Mouse (Mus musculus) B cell, adult 2 months (primary cell): ENCODE results near the gene Bckdha.

Experiments used
- DNase-seq, 2 experiments: peaks; one replicate each; pipeline ENCODE4 v3.0.0; 2022

Bckdha gene

GRCm38 (mm10) chr7:25681341-25682231 is 22.8 kb upstream of the Bckdha start:
- DNase-seq = peak; percentile 49 to 50

- DNase-seq = peak; percentile 99
Observed at GRCm38 (mm10) chr7:25680514-25681258, 21.9 kb upstream of the Bckdha start, which contains the start of gene B9d2. B9d2 (plus strand) TSS chr7:25680780.

DNA sequence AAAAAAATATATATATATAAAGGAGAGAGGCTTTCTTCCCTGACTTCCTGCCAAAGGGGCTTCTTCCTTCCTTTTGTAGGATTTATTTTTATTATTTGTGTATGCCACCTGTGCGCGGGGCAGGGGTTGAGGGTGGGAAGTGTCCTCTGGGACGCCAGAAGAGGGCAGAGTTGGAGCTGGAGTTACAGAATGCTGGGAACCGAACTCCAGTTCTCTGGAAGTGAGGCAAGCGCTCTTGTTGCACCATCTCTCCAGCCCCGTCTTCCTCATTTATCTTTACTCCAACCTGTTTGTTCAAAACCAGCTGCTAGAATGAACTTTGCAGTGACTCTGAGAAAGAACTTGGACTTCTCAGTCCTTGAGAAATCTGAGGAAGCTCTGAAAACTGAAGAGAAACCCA is 21.2 kb upstream of the Bckdha start:
- no peak for DNase-seq

DNA sequence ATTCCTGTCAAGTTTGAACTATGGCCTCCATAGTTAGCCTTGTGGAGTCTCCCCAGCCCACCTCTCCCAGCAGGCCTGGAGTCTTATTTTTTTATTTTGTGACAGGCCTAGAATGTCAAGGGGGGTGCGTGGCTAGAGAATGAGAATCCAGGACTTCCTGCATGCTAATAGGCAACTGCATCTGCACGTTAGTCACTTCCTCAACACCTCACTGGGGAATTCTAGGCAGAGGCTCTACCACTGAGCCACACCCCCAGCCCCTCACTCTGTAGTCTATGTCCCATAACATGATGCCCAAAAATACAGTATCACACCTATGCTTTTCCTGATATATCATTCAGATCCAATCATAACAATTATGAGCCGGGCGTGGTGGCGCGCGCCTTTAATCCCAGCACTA is 18.2 kb upstream of the Bckdha start:
- no peak for DNase-seq

DNA sequence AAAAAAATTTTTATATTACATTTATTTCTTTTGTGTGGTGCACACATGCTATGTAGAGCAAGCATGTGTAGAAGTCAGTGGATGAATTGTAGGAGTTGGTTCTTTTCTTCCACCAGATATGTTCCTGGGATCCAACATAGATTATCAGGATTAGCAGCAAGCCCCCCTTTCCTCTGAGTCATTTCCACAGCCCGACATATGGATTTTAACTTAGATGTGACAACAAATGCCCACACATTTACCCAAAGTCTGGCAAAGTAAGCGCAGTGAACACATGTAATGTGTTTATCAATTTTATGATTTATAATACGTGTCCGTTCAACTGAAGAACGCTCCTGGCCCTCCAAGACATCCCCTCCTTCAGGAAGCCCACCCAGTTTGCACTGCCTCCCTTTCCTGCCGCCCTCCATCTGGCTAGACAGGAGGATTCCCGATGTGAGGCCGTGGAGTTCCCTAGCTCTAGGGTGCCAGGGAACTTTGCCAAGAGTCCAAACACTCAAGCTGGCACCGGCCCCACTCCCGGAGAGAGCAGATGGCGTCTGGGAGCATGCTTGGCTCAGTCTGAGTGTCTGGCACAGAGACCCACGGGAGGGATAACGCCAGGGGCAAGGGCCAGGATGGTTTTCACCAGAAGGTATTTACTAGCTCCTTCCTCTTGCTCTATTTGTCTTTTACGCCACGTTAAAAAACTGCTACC is 17.5 kb upstream of the Bckdha start:
- no peak for DNase-seq

GRCm38 (mm10) chr7:25675405-25675804 is 16.6 kb upstream of the Bckdha start:
- DNase-seq = no peak

GRCm38 (mm10) chr7:25674719-25675300 is 16.0 kb upstream of the Bckdha start, which contains the start of gene Tmem91:
Tmem91 (minus strand) TSS chr7:25675166.
- peak; percentile 14 to 25 for DNase-seq

GRCm38 (mm10) chr7:25674297-25674696 is 15.5 kb upstream of the Bckdha start:
- no peak for DNase-seq

DNA sequence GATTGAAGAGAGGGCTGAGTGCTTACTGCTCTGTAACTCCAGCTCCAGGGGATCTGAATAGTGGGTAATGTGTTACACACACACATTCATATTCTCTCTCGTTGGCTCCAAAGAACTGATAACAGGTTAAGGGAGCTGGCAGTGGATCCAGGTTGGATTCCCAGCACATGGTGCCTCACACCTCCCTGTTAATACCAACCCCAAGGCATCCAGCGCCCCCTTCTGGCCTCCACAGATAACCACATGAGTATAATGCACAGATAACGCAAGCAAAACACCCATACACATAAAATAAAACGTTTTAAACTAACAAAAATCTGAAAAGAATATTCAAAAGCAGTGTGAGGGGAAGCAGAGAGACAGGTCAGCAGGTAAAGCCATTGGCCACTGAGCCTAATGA is 13.7 kb upstream of the Bckdha start:
- DNase-seq = no peak

DNA sequence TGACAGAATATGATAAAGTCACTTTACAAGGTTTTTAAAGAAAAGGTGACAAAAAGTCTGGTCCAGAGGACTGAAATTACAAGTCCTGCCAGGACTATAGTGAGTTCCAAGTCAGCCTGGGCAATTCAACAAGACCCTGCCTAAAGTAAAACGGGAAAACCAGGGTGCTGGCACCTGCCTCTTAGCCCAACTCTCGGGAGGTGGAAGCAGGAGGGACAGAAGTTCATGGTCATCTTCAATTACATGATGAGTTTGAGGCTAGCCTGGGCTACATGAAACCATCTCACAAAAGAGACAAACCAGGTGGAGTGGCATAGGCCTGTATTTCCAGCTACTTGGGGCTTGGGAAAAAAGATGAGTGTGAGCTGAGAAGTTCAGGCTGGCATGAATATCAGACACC is 12.9 kb upstream of the Bckdha start:
- no peak for DNase-seq

GRCm38 (mm10) chr7:25670096-25670495 is 11.3 kb upstream of the Bckdha start:
- no peak for DNase-seq

GRCm38 (mm10) chr7:25669631-25670030 is 10.8 kb upstream of the Bckdha start:
- DNase-seq = no peak

- no peak for DNase-seq
Observed at GRCm38 (mm10) chr7:25669158-25669557, 10.4 kb upstream of the Bckdha start.

DNA sequence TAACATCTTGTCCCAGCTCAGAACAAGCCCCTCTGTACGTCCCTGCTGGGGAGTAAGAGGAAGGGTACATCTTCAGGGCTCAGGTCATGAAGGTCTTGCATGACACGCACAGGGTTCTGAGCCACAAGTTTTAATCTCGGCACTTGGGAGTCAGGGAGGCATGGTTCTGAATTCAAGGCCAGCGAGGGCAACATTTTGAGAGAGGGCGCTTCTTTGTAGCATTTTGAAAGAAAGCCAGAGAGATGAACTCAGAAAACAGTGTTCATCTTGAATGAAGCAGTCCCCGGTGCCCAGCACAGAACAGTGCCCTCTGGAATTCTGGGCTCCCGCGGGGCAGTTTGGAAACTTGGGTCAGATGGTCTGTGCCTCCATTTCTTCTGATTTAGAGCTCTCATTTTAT is 7.6 kb upstream of the Bckdha start:
- no peak for DNase-seq

DNA sequence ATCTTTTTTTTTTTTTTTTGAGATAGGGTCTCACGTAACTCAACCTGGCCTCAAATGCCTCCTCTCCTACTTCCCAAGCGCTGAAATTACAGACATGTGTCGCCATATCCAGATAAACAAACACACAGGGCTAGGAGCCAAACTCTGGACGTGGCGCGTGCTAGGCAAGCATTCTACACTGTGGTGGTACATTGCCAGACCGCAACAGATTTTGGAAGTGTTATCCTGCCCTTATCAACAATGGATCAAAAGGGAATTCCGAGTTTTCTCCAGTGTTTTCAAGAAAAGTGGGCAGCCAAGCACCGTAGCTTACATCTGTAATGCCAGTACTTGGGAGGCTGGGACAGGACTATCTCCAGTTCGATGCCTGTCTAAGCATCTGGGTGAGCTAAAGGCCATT is 996 bp downstream of the Bckdha start:
- DNase-seq = no peak

DNA sequence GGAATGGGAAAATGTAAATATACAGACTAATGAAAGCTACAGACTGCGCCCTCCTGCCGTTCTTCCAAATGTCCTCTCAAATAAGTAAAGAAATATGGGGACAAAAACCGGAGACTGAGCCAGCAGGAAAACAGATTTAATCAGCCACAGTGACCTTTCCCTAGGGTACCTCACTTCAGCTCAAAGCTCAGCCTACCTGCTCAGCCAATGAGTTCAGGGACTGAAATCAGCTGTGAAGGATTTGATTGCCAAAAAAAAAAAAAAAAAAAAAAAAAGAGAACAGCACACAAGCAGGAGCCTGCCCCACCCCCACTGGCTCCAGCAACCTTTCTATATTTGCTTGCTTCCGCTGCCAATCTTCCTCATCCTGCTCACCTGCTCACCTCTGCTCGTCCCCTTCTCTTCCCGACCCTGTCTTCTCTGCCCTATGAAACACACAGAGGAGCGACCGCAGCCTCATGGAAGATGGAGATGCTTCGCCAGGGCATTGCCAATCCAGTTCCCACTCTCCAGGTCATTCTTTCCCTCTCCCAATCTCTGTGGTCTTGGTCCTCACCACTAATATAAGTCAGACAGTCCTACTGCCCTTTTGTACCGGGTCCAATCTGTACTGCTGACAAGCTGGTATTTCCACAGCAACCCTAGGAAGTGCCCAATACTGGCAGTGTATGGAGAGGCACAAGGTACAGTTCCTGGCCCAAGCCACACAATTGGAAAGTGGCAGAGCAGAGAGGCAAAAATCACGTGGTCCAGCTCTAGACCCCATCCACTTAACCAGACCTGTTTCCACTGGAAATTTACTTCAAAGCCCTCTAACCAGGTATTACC is 3.0 kb downstream of the Bckdha start:
- DNase-seq = no peak

DNA sequence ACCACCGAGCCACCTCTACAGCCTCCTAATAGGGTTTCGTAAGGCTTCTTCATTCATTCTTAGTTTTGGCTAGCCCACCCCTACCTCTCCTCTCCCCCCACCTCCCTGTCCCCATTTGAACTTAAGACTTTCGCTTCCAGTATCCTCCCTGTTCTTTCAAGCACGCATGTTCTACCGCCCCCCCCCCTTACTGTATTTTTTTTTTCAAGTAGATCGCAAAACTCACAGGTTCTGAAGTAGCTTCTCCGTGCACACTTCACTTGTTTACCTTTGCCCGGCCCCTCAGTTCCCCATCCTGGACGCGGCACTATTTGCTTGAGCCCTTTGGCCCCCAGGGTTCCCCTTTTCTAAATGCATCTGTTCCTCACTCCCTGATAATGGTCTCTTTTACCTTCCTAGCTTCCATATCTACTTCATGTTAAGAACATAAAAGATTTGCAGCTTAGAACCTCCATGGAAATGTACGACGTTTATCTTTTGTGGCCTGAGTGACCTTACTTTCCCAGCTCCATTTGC is 6.5 kb downstream of the Bckdha start:
- DNase-seq = peak; percentile 53 to 64

GRCm38 (mm10) chr7:25651281-25651680 is 7.5 kb downstream of the Bckdha start:
- peak; percentile 71 to 76 for DNase-seq

DNA sequence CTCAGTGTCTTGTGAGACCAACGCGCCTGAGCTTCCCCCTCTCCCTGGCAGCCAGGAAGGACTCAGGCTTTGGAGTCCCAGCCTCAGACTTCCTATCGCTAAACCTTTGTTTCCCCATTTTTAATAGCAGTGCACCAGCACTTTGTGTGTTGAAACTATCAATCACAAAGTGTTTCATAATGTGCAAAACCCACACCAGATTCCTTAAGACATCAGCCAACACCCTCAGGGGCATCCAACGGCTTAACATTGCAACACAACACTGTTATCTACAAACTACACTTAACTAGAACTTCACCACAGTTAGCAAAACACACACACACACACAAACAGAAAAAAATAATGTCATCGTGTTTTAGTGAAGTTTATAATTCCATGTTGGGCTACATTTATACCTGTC is 8.9 kb downstream of the Bckdha start:
- no peak for DNase-seq

GRCm38 (mm10) chr7:25647574-25648123 is 11.1 kb downstream of the Bckdha start:
- peak; percentile 67 to 70 for DNase-seq

DNA sequence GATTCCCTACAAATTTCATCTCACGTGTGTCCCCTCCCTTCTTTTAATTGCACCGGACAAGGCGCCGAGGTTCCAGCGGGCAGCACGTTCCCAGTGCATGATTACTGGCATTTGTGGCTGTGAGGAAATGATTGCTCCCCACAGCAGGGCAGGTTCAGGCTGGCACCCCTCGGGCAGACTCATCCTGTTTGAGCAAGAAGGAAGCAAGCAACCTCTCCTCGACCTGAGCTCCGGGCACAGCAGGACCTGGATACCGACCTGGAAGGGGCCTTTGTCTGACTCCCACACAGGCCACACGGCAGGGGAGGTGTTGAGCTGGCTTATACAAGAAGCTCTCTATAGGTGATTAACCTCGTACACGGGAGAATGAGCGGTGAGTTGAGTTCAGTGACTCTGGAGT is 13.7 kb downstream of the Bckdha start:
- no peak for DNase-seq
